Mouse (Mus musculus): Measurements from ENCODE around the gene Stard3.

Gene Stard3

DNA sequence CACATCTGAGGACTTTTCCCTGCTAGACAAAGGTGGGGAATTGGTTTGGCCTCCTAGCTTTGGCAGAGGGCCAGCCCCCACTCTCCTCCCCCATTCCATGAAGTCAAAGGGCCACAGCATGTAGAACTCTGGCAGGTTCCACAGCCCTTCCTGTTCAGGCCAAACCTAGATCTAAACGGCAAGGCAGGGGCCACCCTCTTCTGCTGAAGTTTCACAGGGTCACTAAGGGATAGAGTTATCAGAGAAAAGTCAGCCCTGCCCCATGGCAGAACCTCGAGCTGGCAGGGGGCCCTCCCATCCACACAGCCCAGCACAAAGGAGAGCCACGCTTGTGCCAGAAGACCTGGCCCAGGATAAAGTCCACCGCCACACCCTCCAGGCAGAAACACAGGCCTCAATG is 36.9 kb downstream of the Stard3 start:
- DNase-seq (ENCODE audit: low read depth, low spot score), result no peak

- no peak for DNase-seq (ENCODE audit: low read depth, low spot score)
Observed at GRCm38 (mm10) chr11:98397946-98398345, 39.8 kb downstream of the Stard3 start.

- peak; percentile 95 for DNase-seq (ENCODE audit: low read depth, low spot score)
Observed at GRCm38 (mm10) chr11:98400161-98400726, 42.1 kb downstream of the Stard3 start, which contains the start of gene Pgap3. Pgap3 (minus strand) TSS chr11:98400490.

- peak; percentile 50 for DNase-seq (ENCODE audit: low read depth, low spot score)
Observed at GRCm38 (mm10) chr11:98400816-98401215, 42.6 kb downstream of the Stard3 start.

DNA sequence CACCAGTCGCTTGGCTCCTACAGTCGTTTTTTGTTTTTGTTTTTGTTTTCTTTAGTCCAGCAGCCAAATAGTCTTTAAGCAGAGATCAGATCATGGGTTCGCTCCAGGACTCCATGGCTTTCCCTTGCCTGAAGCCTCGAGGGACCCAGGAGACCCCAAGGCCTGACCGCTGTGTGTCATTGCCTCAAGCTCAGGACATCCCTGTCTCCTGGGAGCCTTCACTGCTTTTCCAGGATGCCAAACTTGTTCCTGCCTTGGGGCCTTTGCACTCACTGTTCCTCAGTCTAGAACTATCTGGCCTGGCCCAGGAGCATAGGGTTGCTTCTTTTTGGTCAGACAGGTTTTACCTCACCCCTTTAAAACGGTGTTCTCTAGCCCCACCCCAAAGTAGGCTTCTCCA is 48.5 kb downstream of the Stard3 start:
- no peak for DNase-seq (ENCODE audit: low read depth, low spot score)

DNA sequence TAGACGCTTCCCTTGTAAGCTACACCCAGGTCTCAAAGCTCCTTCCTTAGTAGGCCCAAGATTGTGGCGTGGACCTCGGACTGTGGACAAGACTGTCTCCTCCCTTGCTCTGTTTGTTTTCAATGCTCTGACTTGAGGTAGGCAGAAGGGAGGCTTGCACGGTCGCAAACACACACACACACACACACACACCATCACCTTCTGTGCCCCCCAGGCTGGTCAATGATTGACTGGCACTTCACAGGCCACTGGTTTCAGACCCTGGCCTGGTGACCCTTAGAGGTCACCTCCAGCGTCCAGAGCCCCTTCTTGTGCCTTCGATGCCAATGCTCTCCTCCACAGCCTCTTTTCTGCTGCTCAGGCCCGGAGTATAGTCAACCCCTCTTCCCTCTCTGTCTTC is 50.7 kb downstream of the Stard3 start:
- DNase-seq (ENCODE audit: low read depth, low spot score), result no peak

DNA sequence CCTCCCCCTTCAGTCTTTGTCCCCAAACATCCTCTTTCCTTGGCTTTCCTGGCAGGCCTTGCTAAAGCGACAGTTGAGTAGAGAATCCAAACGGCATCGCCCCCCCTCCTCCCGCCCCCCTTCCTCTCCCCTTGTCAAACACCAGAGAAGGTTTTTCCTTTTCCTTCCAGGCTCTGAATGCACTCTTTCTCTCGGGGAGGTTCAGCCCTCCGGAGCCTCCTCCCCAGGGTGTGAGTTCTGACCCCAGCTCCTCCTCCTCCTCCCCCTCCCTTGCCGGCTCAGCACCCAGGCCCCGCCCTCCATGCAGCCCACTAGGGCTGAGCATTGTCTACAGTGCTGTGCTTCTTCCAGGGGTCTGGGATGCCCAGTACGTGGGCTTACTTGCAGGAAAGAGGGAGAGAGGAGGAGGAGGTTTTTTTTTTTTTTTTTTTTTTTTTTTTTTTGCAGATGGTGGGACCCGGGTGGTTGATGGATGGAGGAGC is 51.2 kb downstream of the Stard3 start:
- DNase-seq (ENCODE audit: low read depth, low spot score), result no peak

DNA sequence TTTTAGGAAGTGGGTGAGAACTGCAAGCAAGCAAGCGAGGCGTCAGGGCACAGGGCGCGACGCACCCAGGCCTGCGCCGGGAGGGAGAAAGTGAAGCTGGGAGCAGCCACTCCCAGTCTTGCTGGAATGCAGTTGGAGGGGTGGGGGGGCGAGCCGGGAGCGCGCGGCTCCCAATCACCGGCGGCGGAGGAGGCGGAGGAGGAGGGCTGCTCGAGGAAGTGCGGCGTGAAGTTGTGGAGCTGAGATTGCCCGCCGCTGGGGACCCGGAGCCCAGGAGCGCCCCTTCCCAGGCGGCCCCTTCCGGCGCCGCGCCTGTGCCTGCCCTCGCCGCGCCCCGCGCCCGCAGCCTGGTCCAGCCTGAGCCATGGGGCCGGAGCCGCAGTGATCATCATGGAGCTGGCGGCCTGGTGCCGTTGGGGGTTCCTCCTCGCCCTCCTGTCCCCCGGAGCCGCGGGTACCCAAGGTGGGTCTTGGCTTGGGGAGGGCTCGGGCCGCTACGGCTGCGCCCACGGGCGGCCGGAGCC is 54.2 kb downstream of the Stard3 start, which contains the start of gene Erbb2:
TSS of gene Erbb2 (plus strand) at position 198 of the 524 bp plus-strand sequence.
- DNase-seq (ENCODE audit: low read depth, low spot score), result peak; percentile 82

- DNase-seq (ENCODE audit: low read depth, low spot score), result peak; percentile 43
Observed at GRCm38 (mm10) chr11:98412797-98413301, 54.7 kb downstream of the Stard3 start.

- peak; percentile 72 for DNase-seq (ENCODE audit: low read depth, low spot score)
Observed at GRCm38 (mm10) chr11:98413731-98414130, 55.6 kb downstream of the Stard3 start.

- DNase-seq (ENCODE audit: low read depth, low spot score), result no peak
Observed at GRCm38 (mm10) chr11:98414162-98414561, 56.0 kb downstream of the Stard3 start.

- DNase-seq (ENCODE audit: low read depth, low spot score), result no peak
Observed at GRCm38 (mm10) chr11:98417074-98417473, 58.9 kb downstream of the Stard3 start.

- DNase-seq (ENCODE audit: low read depth, low spot score), result no peak
Observed at GRCm38 (mm10) chr11:98418273-98418672, 60.1 kb downstream of the Stard3 start.

GRCm38 (mm10) chr11:98418939-98419547 is 60.9 kb downstream of the Stard3 start:
- DNase-seq (ENCODE audit: low read depth, low spot score), result no peak

DNA sequence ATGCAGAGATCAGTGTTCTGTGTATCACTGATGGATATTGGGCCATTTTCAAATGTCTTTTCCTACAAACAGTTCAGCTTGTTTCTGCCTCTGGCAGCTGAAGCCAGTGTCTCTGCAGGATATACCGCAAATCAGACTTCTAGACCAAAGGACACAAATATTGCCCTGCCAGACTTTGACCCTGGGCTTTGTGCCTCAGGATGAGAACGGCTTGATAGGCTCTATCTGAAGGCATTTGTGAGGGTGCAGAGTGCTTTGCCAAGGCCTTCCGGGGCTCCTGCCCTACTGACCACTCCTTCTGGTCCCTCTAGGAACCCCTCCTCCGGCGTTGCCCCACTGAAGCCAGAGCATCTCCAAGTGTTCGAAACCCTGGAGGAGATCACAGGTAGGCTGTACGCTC is 68.4 kb downstream of the Stard3 start:
- DNase-seq (ENCODE audit: low read depth, low spot score), result no peak

DNA sequence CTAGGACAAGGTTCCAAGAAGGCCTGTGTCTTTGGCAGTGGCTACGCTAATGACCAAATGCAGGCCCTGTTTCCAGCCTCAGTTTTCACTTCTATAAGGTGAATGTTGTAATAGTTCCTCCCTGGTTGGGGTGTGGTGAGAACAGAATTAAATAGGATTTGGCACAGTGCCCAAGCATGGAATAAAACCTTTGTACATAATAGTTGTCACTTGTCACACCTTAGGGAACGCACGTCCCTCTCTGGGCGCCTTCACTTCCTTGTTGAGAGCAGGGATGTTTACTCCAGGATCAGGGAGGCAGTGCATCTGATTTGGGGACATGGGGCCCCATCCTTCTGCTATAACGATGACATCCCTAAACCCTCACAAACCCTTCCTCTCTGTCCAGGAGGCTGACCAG is 70.3 kb downstream of the Stard3 start:
- DNase-seq (ENCODE audit: low read depth, low spot score), result no peak

All from 3T3-L1 (cell line).